Mouse (Mus musculus): ENCODE data around the gene Hoxd3. TPM values are rescaled to one million over a fixed set of nuclear protein-coding genes. Genes with fewer than 3 reads are reported as not detected.

Gene Hoxd3
- polyA plus RNA-seq, 1 experiment, result 0.09 TPM

DNA sequence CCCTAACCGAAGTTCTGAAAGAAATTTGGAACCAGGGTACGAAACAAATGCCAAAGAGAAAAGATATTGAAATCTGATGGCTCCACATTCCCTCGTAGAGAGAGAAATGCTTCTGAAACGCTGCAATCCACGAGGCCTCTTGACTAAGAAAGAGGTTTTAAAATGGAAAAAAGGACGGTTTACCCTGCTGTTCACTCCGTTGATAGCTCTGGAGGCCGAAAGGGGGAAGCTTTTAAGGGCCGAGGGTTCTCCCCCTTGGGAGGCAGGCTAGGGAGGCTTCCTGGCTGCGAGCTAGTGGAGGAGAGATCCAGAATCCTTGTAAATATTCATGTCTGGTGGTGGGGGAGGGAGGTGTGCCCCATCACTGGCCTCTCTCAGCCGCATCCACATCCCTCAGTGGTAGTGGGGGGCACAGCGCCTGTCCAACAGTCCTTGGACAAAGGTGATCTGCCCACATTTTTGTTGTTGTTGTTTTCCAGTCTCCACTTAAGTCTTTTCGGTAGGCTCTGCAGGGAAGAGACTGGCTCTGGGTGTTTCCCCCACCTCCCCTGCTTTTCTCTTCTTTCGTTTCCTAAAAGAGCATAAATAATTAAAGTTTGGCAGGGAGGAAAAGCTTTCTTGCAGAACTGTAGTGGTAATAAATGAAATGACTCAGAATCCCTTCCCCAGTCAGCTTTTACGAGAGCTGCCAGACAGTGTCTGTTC, 32.7 kb upstream of the Hoxd3 start, which contains the start of gene Hoxd11:
Gene Hoxd11 (plus strand): TSS at position 667 of the 705 bp plus-strand sequence.
- no peak for DNase-seq
- TF ChIP-seq POLR2A (IDR thresholded peaks at IDR 0.05; ENCODE audit: borderline replicate concordance, extremely low read depth, low read depth, low read length) (no peak), CTCF (IDR thresholded peaks at IDR 0.05; ENCODE audit: insufficient read depth, low read length) (no peak)
- no peaks in the 10 kb centered on the region for H3K4me1 ChIP-seq (ENCODE audit: control insufficient read depth, insufficient read depth, low read length)
- WGBS, result 5% methylated on average over 15 of the region's 15 CpGs
- no peak within 1 kb of the TSS for H3K4me3 ChIP-seq (replicated peaks; ENCODE audit: extremely low read depth, low read depth, low read length)

DNA sequence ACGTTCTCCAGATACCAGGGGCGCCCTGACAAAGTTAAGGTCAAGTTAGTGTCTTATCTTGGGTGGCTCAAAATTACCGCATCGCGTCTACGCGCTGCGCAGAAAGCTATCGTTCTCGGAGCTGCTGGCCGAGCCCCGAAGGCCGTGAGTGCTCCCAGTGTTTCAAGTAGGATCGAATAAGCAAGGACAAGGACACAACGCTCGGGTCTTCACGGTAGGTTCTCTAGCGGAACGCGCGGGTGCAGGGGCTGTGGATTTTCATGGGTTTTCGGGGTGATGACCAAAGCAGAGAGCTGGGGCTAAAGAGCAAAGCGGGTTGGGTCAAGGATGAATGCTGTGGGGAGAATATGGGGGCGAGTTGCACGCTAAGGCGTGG, 32.1 kb upstream of the Hoxd3 start:
- 3% methylated on average over 26 of the region's 26 CpGs for WGBS
- TF ChIP-seq CTCF (IDR thresholded peaks at IDR 0.05; ENCODE audit: insufficient read depth, low read length) (no peak), POLR2A (IDR thresholded peaks at IDR 0.05; ENCODE audit: borderline replicate concordance, extremely low read depth, low read depth, low read length) (no peak)
- Histone ChIP-seq H3K4me1 (ENCODE audit: control insufficient read depth, insufficient read depth, low read length) (no peaks in the 10 kb centered on the region), H3K4me3 (replicated peaks; ENCODE audit: extremely low read depth, low read depth, low read length) (no peak overlapping the region)
- no peak for DNase-seq

DNA sequence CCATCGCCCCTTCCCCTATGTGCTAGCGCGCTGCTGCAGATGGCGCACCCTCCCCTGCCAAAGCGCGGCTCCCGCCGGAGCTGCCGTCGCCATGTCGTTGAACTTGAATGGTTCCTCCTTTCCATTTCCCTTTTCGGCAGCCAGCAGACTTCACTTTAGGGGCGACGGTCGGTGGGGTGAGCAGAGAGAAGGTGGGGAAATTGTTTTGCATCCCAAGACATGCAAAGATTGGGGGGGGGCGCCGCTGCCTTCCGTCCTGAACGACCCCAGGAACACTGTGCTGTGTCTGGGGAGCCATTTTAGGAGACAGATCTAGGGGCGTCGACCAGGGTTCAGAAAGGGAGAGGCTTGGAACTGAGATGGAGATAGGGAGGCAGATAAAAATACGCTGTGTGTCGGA, 31.7 kb upstream of the Hoxd3 start:
- Histone ChIP-seq H3K4me3 (replicated peaks; ENCODE audit: extremely low read depth, low read depth, low read length) (no peak overlapping the region), H3K4me1 (ENCODE audit: control insufficient read depth, insufficient read depth, low read length) (no peaks in the 10 kb centered on the region)
- TF ChIP-seq POLR2A (IDR thresholded peaks at IDR 0.05; ENCODE audit: borderline replicate concordance, extremely low read depth, low read depth, low read length) (no peak), CTCF (IDR thresholded peaks at IDR 0.05; ENCODE audit: insufficient read depth, low read length) (no peak)
- DNase-seq, result no peak
- 3% methylated on average over 23 of the region's 23 CpGs for WGBS

DNA sequence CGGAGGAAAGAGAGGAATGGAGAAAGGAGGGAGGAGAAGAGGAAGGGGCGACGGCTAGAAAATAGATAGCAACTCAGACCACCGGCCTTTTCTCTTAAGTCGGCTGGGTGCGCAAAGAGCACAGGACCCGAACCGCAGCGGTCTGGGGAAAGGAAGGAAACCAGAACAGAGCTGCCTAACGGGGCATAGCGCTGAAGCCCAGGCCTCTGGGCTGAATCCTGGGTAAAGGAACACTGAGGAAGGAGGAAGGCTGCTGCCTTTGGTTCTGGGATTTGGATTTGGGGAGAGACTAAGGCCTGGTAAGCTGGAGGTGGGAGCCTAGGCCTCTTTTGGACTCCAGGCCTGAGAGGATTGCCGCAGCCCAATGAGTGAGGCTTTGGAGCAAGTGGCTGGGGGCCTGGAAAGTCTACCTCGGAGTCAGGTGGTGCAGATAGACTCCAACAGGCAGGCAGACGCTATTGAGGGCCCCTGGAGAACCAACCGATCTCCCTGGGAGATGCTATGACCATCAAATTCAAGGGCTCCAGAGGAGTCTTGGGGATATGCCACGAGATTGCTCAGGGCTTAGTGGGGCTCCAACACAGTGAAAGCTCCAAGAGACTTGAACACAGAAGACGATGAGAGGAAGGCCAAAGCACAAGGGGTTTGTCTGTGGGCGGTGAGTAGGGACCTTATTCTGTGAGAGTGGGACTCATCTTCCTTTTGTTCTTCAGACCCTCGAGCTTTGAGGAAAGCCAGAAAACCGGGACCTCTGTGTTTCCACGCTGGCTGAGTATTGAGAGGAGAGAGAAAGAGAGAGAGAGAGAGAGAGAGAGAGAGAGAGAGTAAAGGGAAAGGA, 30.9 kb upstream of the Hoxd3 start:
- no peak overlapping the region for H3K4me3 ChIP-seq (replicated peaks; ENCODE audit: extremely low read depth, low read depth, low read length)
- no peak for DNase-seq

DNA sequence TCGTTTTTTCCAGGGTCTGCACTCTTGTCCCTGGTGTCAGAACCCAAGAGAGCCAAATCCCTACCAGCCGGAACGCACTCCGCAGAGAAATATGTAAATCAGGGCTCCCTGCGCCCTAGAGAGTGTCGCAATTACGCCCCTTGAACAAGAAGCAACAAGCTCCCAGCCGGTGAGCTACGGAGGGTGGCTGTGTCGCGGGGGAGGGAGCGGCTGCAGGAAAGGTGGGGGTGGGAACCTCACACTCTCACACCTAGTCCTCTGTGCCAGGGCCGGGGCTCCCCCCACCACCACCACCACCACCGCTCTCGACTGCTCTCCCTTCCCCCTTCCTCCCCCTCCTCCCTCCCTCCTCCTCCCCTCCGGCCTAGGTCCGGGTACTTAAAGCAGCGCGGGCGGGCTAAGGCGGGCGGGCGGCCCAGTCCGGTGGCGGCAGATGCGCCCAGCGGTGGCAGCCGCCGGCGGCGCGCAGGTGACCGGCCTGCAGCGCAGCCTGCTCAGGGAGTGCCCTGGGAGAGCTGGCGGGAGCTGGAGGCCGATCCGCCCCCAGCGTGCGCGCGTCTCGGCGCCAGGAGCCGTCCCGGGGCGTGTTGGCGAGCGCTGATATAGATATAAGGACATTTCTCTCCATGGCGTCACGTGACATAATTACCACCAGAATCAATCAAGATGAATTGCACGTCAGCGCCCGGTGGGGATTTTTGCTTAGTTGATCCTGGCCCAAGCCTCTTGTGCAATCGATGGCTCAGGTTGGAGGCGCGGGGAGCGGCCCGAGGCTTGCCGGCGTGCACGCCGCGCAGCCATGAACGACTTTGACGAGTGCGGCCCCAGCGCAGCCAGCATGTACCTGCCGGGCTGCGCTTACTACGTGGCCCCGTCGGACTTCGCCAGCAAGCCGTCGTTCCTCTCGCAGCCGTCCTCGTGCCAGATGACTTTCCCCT, 29.9 kb upstream of the Hoxd3 start:
- Histone ChIP-seq H3K4me3 (replicated peaks; ENCODE audit: extremely low read depth, low read depth, low read length) (no peak overlapping the region), H3K4me1 (ENCODE audit: control insufficient read depth, insufficient read depth, low read length) (no peaks in the 10 kb centered on the region)
- WGBS, result 1% methylated on average over 78 of the region's 78 CpGs
- DNase-seq, result no peak
- TF ChIP-seq CTCF (IDR thresholded peaks at IDR 0.05; ENCODE audit: insufficient read depth, low read length), result no peak
- TF ChIP-seq POLR2A (IDR thresholded peaks at IDR 0.05; ENCODE audit: borderline replicate concordance, extremely low read depth, low read depth, low read length), result no peak

More for the DNA sequence above, 30.9 kb upstream of the Hoxd3 start:
- no peak for TF ChIP-seq CTCF (IDR thresholded peaks at IDR 0.05; ENCODE audit: insufficient read depth, low read length)
- no peak for TF ChIP-seq POLR2A (IDR thresholded peaks at IDR 0.05; ENCODE audit: borderline replicate concordance, extremely low read depth, low read depth, low read length)
- WGBS, result 6% methylated on average over 21 of the region's 21 CpGs
- no peaks in the 10 kb centered on the region for H3K4me1 ChIP-seq (ENCODE audit: control insufficient read depth, insufficient read depth, low read length)

DNA sequence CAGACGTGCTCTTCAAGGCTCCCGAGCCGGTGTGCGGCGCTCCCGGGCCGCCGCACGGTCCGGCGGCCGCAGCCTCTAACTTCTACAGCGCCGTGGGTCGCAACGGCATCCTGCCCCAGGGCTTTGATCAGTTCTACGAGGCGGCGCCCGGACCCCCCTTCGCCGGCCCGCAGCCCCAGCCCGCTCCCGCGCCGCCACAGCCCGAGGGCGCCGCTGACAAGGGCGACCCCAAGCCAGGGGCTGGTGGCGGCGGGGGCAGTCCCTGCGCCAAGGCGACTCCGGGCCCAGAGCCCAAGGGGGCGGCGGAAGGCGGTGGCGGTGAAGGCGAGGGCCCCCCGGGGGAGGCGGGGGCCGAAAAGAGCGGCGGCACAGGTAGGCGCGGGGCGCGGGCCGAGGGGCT, 28.9 kb upstream of the Hoxd3 start:
- 4% methylated on average over 50 of the region's 51 CpGs for WGBS
- TF ChIP-seq CTCF (IDR thresholded peaks at IDR 0.05; ENCODE audit: insufficient read depth, low read length) (no peak), POLR2A (IDR thresholded peaks at IDR 0.05; ENCODE audit: borderline replicate concordance, extremely low read depth, low read depth, low read length) (no peak)
- Histone ChIP-seq H3K4me1 (ENCODE audit: control insufficient read depth, insufficient read depth, low read length) (no peaks in the 10 kb centered on the region), H3K4me3 (replicated peaks; ENCODE audit: extremely low read depth, low read depth, low read length) (no peak overlapping the region)
- DNase-seq, result no peak

DNA sequence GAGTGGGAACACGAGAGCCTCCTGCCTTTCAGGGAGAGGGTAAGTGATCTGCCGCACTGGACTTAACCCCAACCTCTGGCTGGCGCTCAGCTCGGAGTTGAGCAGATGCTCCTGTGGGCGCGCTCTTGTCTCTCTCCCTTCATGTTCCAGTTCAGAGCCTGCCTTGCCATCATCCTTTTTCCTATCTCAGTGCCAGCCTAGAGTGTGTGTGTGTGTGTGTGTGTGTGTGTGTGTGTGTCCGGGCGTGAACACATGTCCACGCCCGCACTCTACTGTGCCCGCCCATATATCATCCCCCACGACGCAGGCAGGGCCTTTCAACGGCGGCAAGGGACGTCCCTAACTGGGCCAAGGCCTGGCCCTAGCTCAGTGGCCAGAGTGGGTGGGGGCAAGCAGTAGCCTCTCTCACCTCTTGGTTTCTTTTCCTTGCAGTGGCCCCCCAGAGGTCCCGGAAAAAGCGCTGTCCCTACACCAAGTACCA, 28.2 kb upstream of the Hoxd3 start:
- 3% methylated on average over 18 of the region's 18 CpGs for WGBS
- no peaks in the 10 kb centered on the region for H3K4me1 ChIP-seq (ENCODE audit: control insufficient read depth, insufficient read depth, low read length)
- no peak for DNase-seq
- TF ChIP-seq POLR2A (IDR thresholded peaks at IDR 0.05; ENCODE audit: borderline replicate concordance, extremely low read depth, low read depth, low read length) (no peak), CTCF (IDR thresholded peaks at IDR 0.05; ENCODE audit: insufficient read depth, low read length) (no peak)
- H3K4me3 ChIP-seq (replicated peaks; ENCODE audit: extremely low read depth, low read depth, low read length), result no peak overlapping the region

DNA sequence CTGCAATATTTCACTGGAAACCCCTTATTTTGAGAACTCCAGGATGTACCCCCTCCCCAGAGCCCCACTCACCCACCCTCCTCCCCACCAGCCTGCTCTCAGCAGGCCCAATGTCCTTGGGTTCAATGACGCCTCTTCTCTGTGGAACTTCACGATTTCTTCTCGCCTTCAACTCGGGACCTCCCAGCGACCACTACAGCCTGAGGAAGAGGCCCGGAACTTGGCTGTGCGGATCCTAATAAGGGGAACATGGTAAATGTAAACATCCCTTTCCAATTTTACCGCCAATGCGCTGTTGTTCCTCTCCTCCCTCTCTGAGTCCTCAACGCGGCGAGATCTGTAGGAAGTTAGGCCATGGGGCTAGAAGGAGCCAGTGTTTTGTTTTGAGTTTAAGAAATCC, 27.6 kb upstream of the Hoxd3 start:
- Histone ChIP-seq H3K4me1 (ENCODE audit: control insufficient read depth, insufficient read depth, low read length) (no peaks in the 10 kb centered on the region), H3K4me3 (replicated peaks; ENCODE audit: extremely low read depth, low read depth, low read length) (no peak overlapping the region)
- DNase-seq, result no peak
- TF ChIP-seq POLR2A (IDR thresholded peaks at IDR 0.05; ENCODE audit: borderline replicate concordance, extremely low read depth, low read depth, low read length) (no peak), CTCF (IDR thresholded peaks at IDR 0.05; ENCODE audit: insufficient read depth, low read length) (no peak)
- 5% methylated on average over 12 of the region's 12 CpGs for WGBS

DNA sequence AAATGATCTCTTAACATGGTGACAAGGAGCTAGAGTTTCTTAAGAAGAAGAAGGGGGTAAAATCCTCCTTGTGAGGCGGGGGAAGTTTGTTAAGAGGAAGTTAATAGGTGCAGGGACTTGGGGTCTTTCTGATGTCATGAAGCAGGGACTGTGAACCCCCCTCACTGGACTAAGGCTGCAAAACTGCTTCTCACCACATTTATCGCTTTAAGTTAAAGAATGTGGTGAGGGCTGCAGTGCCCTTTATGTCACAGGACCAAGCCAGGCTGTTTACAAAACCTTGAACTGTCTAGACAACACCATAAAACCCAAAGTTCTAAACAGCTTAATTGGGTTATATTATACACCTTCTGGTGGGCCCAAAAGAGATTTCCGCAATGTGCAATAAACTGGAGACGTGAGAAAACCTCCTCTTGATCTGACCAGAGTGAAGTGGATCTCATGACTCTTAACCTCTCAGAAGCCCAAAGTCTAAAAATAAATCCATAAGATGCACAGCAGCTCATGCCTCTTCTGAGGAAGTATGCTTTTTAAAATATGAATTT, 26.6 kb upstream of the Hoxd3 start:
- Histone ChIP-seq H3K4me3 (replicated peaks; ENCODE audit: extremely low read depth, low read depth, low read length) (no peak overlapping the region), H3K4me1 (ENCODE audit: control insufficient read depth, insufficient read depth, low read length) (no peaks in the 10 kb centered on the region)
- no peak for DNase-seq
- no peak for TF ChIP-seq CTCF (IDR thresholded peaks at IDR 0.05; ENCODE audit: insufficient read depth, low read length)
- TF ChIP-seq POLR2A (IDR thresholded peaks at IDR 0.05; ENCODE audit: borderline replicate concordance, extremely low read depth, low read depth, low read length), result no peak
- 28% methylated on average over 4 of the region's 4 CpGs for WGBS

Measured in lung, adult 2 months (tissue).